Mouse (Mus musculus) forebrain, embryonic 14.5 days (tissue): Measurements from ENCODE around the gene Surf2. TPM values are rescaled to one million over a fixed set of nuclear protein-coding genes. Genes with fewer than 3 reads are reported as not detected.

Experiments used
- ATAC-seq: fragments of 200-750 bp; cut with Nextera tagmentation; 2 replicates; pipeline ENCODE4 v1.8.0; 2017; ENCODE audit warnings: mild to moderate bottlenecking, moderate library complexity
- DNase-seq: peaks from one replicate; pipeline ENCODE4 v3.0.0-alpha.2; 2015; ENCODE audit warnings: low spot score
- H3K27ac ChIP-seq: fragments of 300-500 bp; sonication (generic); 2 replicates; pipeline ENCODE4 v1.5.1; 2014; ENCODE audit warnings: low read depth, mild to moderate bottlenecking, control low read depth, low read length, moderate library complexity
- H3K27me3 ChIP-seq: fragments of 300-500 bp; sonication (generic); replicated peaks from 2 replicates; pipeline ENCODE4 v1.6.1; 2014; ENCODE audit warnings: low read length, control low read depth, mixed read lengths; ENCODE audit not compliant: control insufficient read depth, insufficient read depth
- H3K36me3 ChIP-seq: fragments of 300-500 bp; sonication (generic); 2 replicates; pipeline ENCODE4 v1.6.1; 2014; ENCODE audit warnings: low read length, control low read depth; ENCODE audit not compliant: control insufficient read depth, insufficient read depth
- H3K4me1 ChIP-seq: fragments of 300-500 bp; sonication (generic); 2 replicates; pipeline ENCODE4 v1.6.1; 2014; ENCODE audit warnings: antibody characterized with exemption, low read length, control low read depth; ENCODE audit not compliant: control insufficient read depth, insufficient read depth
- H3K4me2 ChIP-seq: fragments of 300-500 bp; sonication (generic); 2 replicates; pipeline ENCODE4 v1.6.1; 2014; ENCODE audit warnings: mild to moderate bottlenecking, control low read depth, low read length
- H3K4me3 ChIP-seq: fragments of 300-500 bp; sonication (generic); 2 replicates; pipeline ENCODE4 v1.5.1; 2014; ENCODE audit warnings: low read depth, low read length, control low read depth
- H3K9ac ChIP-seq: fragments of 300-500 bp; sonication (generic); 2 replicates; pipeline ENCODE4 v1.6.1; 2014; ENCODE audit warnings: mild to moderate bottlenecking, low read length, control low read depth, moderate library complexity
- H3K9me3 ChIP-seq: fragments of 300-500 bp; sonication (generic); replicated peaks from 2 replicates; pipeline ENCODE4 v1.6.1; 2016; ENCODE audit warnings: low read length, control low read depth, mixed read lengths; ENCODE audit not compliant: control insufficient read depth
- WGBS: fragments of 180-500 bp; shearing (Covaris S2); extraction: QIAGEN DNeasy Blood & Tissue Kit; methylation state at CpG from one replicate; pipeline ENCODE4 v1.1.7; 2014; 5-methylcytosine and 5-hydroxymethylcytosine counted together
- polyA plus RNA-seq: library from polyadenylated mRNA; unstranded; fragments of >200 nt; fragmentation: Nextera tagmentation; extraction: Ambion mirVana; gene quantifications from 2 replicates; pipeline ENCODE4 v1.2.1, GENCODE M21; 2014

The Surf2 gene
- polyA plus RNA-seq, 1 experiment from 2014 or later: 54.0 TPM

DNA sequence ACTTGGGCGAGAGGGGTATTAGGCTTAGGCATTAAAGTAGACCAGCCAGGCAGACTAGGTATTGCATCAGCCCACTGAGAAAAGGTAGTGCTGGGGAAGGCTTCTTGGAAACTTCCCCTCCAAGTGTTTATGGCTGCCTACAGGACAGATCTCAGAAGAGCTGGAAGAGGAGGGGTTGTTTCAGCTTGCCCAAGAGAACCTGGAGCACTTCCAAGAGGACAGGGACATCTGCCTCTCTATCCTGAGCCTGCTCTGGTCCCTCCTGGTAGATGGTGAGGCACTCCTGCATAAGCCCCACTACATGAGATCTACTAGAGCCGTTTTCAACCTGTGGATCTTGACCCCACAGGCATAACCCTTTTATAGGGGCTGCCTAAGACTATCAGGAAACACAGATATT lies 34.2 kb downstream of the Surf2 start:
- peaks cover 56% of the 10 kb centered on the region for H3K36me3 ChIP-seq
- WGBS: 94% methylated on average over 2 of the region's 2 CpGs

GRCm38 (mm10) chr2:26951346-26951905 lies 35.3 kb downstream of the Surf2 start:
- DNase-seq (no peak), ATAC-seq (no peak)
- H3K36me3 ChIP-seq: peaks cover 66% of the 10 kb centered on the region
- H3K4me1 ChIP-seq: no peaks in the 10 kb centered on the region
- H3K27me3 ChIP-seq: no peaks in the 10 kb centered on the region
- 90% methylated on average over 8 of the region's 8 CpGs for WGBS
- H3K9me3 ChIP-seq: no peaks in the 10 kb centered on the region
- H3K27ac ChIP-seq: no peak overlapping the region
- H3K4me2 ChIP-seq: no peak overlapping the region
- H3K9ac ChIP-seq: no peak overlapping the region
- H3K4me3 ChIP-seq: no peak overlapping the region

More for the DNA sequence above, 34.2 kb downstream of the Surf2 start:
- no peak overlapping the region for H3K9ac ChIP-seq
- H3K27me3 ChIP-seq: no peaks in the 10 kb centered on the region
- ATAC-seq: no peak
- H3K4me3 ChIP-seq: no peak overlapping the region
- H3K4me2 ChIP-seq: no peak overlapping the region
- H3K9me3 ChIP-seq: no peaks in the 10 kb centered on the region
- H3K27ac ChIP-seq: no peak overlapping the region
- H3K4me1 ChIP-seq: no peaks in the 10 kb centered on the region
- DNase-seq: no peak

GRCm38 (mm10) chr2:26952193-26952592 lies 36.0 kb downstream of the Surf2 start:
- H3K9me3 ChIP-seq: no peaks in the 10 kb centered on the region
- WGBS: 95% methylated on average over 4 of the region's 4 CpGs
- H3K4me1 ChIP-seq: no peaks in the 10 kb centered on the region
- no peak overlapping the region for H3K4me3 ChIP-seq
- ATAC-seq (no peak), DNase-seq (no peak)
- no peak overlapping the region for H3K4me2 ChIP-seq
- H3K9ac ChIP-seq: no peak overlapping the region
- H3K27me3 ChIP-seq: no peaks in the 10 kb centered on the region
- H3K27ac ChIP-seq: no peak overlapping the region
- peaks cover 73% of the 10 kb centered on the region for H3K36me3 ChIP-seq

DNA sequence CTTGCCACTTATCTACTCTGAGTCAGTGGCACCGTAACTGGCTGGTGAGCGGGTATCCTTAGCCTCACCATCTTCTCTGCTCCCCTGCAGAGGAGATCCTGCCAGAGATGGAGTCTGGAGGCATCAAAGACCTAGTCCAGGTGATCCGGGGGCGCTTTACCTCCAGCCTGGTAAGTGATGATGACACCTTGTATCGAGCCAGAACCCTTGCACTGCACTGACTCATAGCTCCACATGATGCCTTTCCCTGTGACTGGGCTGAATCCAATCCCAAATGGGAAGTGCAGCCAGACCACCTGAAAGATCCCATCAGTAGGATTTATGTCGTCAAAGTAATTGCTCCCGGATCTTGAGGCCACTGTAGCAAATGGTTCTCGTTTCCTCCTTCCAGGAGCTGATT lies 36.7 kb downstream of the Surf2 start:
- H3K4me1 ChIP-seq: no peaks in the 10 kb centered on the region
- peaks cover 76% of the 10 kb centered on the region for H3K36me3 ChIP-seq
- no peaks in the 10 kb centered on the region for H3K27me3 ChIP-seq
- H3K4me3 ChIP-seq: no peak overlapping the region
- DNase-seq (no peak), ATAC-seq (no peak)
- H3K4me2 ChIP-seq: no peak overlapping the region
- no peaks in the 10 kb centered on the region for H3K9me3 ChIP-seq
- H3K9ac ChIP-seq: no peak overlapping the region
- WGBS: 94% methylated on average over 8 of the region's 8 CpGs
- H3K27ac ChIP-seq: no peak overlapping the region

GRCm38 (mm10) chr2:26954735-26955395 lies 38.7 kb downstream of the Surf2 start:
- Histone ChIP-seq H3K36me3 (peaks cover 84% of the 10 kb centered on the region), H3K9ac (no peak overlapping the region), H3K4me1 (no peaks in the 10 kb centered on the region), H3K9me3 (no peaks in the 10 kb centered on the region), H3K4me3 (no peak overlapping the region), H3K27me3 (no peaks in the 10 kb centered on the region), H3K27ac (no peak overlapping the region), H3K4me2 (no peak overlapping the region)
- DNase-seq (no peak), ATAC-seq (no peak)
- WGBS: 100% methylated on average over 2 of the region's 2 CpGs

DNA sequence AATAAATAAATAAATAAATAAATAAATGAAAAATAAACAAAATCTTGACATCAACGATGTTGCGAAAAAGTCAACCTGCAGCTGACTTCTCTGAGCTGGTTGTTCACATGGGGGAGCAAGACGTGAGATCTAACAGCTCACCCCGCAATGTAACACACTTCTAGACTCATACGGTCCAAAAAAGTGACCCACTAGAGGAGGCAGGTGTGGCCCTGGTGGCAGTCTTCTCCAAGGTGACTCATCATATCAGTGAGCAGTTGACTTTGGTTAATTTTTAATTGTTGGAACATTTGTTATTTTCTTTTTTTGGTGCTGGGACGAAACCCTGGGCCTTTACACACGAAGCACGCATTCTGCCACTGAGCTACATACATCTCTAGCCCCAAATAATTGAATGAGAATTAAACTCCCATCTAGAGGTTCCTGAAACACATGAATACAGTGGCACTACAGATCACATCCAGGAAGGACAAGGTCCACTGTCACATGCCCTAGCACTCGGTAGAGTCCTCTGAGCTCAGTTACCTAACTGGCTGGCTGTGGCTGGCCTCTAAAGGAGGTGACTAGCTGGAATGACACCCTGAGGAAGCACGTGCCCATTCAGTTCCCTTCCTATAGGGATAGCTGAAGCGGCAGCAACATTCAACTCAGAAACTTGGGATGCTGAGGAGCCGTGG lies 40.8 kb downstream of the Surf2 start:
- Histone ChIP-seq H3K36me3 (peaks cover 88% of the 10 kb centered on the region), H3K4me1 (no peaks in the 10 kb centered on the region), H3K4me2 (no peak overlapping the region), H3K27ac (no peak overlapping the region), H3K27me3 (no peaks in the 10 kb centered on the region), H3K9me3 (no peaks in the 10 kb centered on the region), H3K9ac (no peak overlapping the region), H3K4me3 (no peak overlapping the region)
- DNase-seq (no peak), ATAC-seq (no peak)
- WGBS: 97% methylated on average over 12 of the region's 12 CpGs

- WGBS: 88% methylated on average over 2 of the region's 2 CpGs
- no peak overlapping the region for H3K4me2 ChIP-seq
- H3K9me3 ChIP-seq: no peaks in the 10 kb centered on the region
- H3K9ac ChIP-seq: no peak overlapping the region
- H3K4me1 ChIP-seq: no peaks in the 10 kb centered on the region
- DNase-seq: no peak
- no peak overlapping the region for H3K27ac ChIP-seq
- no peak overlapping the region for H3K4me3 ChIP-seq
- H3K36me3 ChIP-seq: peaks cover 86% of the 10 kb centered on the region
- no peaks in the 10 kb centered on the region for H3K27me3 ChIP-seq
- no peak for ATAC-seq
Observed at GRCm38 (mm10) chr2:26957488-26957859, 41.3 kb downstream of the Surf2 start.

DNA sequence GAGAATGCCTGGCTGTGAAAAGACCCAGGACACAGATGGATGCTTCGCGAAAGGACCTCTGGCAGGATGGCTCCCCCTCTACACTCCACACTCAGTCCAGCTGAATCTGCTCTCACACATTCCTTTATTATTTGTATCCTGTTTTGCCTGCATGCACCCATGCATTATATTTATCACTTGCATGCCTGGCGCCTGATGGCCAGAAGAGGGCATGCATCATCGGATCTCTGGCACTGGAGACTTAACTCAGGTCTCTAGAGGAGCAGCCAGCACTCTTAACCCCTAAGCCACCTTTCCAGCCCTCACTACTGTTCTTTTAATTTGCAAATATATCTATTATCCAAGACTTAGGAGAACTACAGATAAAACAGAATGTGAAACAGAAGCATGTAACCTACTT lies 44.6 kb downstream of the Surf2 start:
- Histone ChIP-seq H3K9me3 (no peaks in the 10 kb centered on the region), H3K27me3 (no peaks in the 10 kb centered on the region), H3K4me1 (peaks cover 10% of the 10 kb centered on the region), H3K4me2 (no peak overlapping the region), H3K27ac (no peak overlapping the region), H3K4me3 (no peak overlapping the region), H3K36me3 (peaks cover 53% of the 10 kb centered on the region), H3K9ac (0 out of 2 replicates have a peak overlapping the region, but pooled peaks have one; percentile 37)
- WGBS: 77% methylated on average over 4 of the region's 4 CpGs
- DNase-seq: peak; percentile 6
- ATAC-seq: no peak
